Mouse (Mus musculus) E14TG2a.4 (cell line): ENCODE results near the gene Cntnap4.

Experiments
- CTCF ChIP-seq: conservative IDR thresholded peaks from 2 replicates; pipeline ENCODE4 v1.5.1; 2014; ENCODE audit warnings: low read length
- NANOG ChIP-seq: IDR thresholded peaks from 2 replicates; pipeline ENCODE4 v1.6.1; 2014; ENCODE audit warnings: borderline replicate concordance, low read length, mixed read lengths

GRCm38 (mm10) chr8:112681757-112682156, 111.9 kb downstream of the Cntnap4 start:
- TF ChIP-seq CTCF (no peak), NANOG (no peak)
